Mouse (Mus musculus) T-helper 1 cell (primary cell): Measurements from ENCODE around the gene Il2ra.
"Not testable (repeated sequence)": the region's sequence is repeated elsewhere in the genome, so short reads cannot be mapped to it uniquely, and the experiment has no call there.

Source experiments
- in situ Hi-C: fragments of 300-600 bp; cut with MboI, MseI; formaldehyde crosslinking; loops from one replicate; pipeline ENCODE4 v1.15.1; 2025; ENCODE audit warnings: high pct_unique_total_duplicates

The Il2ra gene

GRCm38 (mm10) chr2:11699905-11700304 lies 57.3 kb downstream of the Il2ra start:
- in situ Hi-C loops: loop anchor here (10.0 kb wide), 1 partner anchor 1575 kb away; the partner anchor contains the start of gene Rsu1

DNA sequence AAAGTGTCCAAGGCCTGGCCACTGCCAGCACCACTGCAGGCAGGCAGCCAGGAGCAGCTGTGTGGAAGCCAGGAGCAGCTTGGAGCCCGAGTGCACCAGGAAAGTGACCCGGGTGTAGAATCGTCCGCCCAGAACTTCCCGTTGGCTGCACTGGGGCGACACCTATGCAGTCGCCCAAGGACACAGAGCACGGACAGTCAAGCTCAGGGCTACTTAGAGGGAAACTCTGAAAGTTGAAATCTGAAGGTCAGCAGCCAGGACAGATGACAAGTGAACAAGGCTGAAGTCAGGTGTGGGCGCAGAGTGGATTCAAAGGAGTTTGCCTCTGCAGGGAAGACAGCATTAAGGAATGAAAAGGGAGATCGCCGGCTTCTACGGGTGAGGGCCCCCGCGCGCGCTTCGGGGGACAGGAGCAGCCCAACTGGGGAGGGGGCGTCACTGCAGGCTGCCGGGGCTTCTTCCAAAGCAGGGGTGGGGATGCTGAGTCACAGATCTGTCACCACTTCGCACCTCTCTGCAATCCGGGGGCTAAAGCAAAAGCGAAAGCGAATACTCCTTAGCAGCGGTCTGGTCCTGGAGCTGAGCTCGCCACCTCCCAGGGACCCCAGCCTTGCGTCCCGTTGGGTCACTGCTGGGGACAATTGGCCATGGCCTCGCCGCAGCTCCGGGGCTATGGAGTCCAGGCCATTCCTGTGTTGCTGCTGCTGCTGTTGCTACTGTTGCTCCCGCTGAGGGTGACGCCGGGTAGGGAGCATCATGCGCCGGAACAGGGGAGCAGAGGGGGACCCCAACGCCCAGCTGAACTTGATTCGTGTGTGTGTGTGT lies 62.8 kb downstream of the Il2ra start, which contains the start of gene Il15ra:
Gene Il15ra (plus strand): TSS at position 90 of the 825 bp plus-strand sequence.
- in situ Hi-C loops: loop anchor here (10.0 kb wide), 1 partner anchor 1569 kb away; the partner anchor contains the start of gene Rsu1

GRCm38 (mm10) chr2:11706030-11706745 lies 63.6 kb downstream of the Il2ra start:
- in situ Hi-C loops: loop anchor here (10.0 kb wide), 1 partner anchor 1569 kb away; the partner anchor contains the start of gene Rsu1

GRCm38 (mm10) chr2:11706746-11707065 lies 64.1 kb downstream of the Il2ra start:
- in situ Hi-C loops: loop anchor here (10.0 kb wide), 1 partner anchor 1568 kb away; the partner anchor contains the start of gene Rsu1

GRCm38 (mm10) chr2:11708538-11708937 lies 65.9 kb downstream of the Il2ra start:
- in situ Hi-C loops: loop anchor here (10.0 kb wide), 1 partner anchor 1566 kb away; the partner anchor contains the start of gene Rsu1

GRCm38 (mm10) chr2:11710101-11710500 lies 67.5 kb downstream of the Il2ra start:
- in situ Hi-C loops: not testable (repeated sequence)

DNA sequence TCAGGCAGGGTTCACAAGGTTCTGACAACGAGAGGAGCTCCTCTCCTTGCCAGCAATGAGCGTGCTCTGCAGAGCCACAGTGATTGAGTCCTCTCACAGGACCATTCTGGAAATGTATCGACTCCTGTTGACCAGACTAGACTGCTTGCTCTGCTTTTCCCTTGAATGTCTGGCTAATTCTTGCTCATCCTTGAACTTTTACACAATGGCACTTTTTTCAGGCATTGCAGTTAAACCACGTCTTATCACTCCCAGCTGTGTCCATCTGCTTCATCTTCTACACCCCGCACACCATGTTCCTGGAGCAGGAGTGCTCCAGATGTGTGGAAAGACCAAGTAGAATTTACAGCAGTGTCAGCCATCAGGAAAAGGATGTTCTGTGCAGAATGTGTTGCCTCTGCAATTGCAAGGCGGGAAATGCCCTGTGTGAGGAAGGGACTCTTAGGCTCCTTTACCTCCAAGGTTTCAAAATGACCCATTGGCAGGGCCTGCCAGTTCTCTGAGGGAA lies 69.9 kb downstream of the Il2ra start:
- in situ Hi-C loops: no loop called here

DNA sequence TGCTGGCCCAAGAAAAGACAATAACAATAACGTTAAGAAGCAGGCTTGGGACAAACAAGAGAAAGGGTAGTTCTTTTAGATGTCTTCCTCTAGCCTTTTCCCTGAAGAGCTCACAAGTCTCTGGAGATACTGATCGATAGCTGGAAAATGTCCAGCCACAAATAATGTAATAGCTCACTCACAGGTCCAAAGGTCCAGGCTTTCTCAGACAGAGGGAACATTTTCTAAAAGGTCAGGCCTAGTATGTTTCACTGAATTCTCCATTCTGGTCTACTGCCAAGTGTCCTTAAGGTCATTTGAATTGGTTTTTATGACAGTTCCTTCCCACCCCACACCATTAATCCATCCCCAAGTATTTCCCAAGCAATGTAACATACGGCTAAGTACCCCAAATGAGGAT lies 70.4 kb downstream of the Il2ra start:
- in situ Hi-C loops: no loop called here

- in situ Hi-C loops: no loop called here
These were observed 71.9 kb downstream of the Il2ra start for GRCm38 (mm10) chr2:11714535-11714934.

DNA sequence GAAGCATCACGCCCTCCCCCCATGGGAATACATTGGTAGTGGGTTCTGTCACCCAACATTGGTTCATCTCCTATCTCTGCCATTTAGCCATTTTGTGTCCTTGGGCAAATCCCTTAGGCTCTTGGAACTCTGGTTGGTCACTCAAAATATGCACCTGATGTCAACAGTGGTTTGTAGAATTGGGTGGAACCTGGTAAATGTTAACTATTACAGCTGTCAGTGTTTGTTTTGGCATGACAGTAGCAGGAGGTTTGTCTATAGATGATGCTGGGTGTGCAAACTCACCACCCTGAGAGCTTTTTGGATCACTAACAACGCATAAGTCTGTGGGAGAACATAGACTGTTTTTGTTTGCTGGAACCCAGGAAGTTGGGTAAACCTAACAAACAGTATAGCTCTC lies 76.0 kb downstream of the Il2ra start:
- in situ Hi-C loops: no loop called here

- in situ Hi-C loops: no loop called here
These were observed 80.0 kb downstream of the Il2ra start for GRCm38 (mm10) chr2:11722564-11722963.

GRCm38 (mm10) chr2:11727574-11727973 lies 85.0 kb downstream of the Il2ra start:
- in situ Hi-C loops: no loop called here

- in situ Hi-C loops: no loop called here
These were observed 86.5 kb downstream of the Il2ra start for GRCm38 (mm10) chr2:11729091-11729490.

DNA sequence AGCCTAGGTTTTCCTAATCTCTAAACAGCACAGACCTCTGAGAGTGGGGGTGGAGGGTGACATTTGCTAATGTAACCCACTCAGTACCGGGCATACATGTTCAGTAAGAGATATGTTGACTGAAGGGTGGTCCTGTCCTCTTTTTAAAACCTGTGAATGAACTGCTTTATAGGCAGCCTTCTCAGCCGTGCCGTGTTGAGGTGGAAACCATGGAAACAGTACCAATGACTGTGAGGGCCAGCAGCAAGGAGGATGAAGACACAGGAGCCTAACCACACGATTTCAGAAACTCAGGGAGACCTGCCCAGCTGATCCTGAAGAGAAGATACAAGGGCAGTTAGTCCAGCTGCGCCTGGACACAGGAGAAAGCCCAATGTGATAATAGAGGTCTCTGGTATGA lies 90.4 kb downstream of the Il2ra start:
- in situ Hi-C loops: loop anchor here (10.0 kb wide), 1 partner anchor 978 kb away; no protein-coding TSS in a partner anchor

GRCm38 (mm10) chr2:11735853-11736252 lies 93.2 kb downstream of the Il2ra start:
- in situ Hi-C loops: loop anchor here (10.0 kb wide), 1 partner anchor 981 kb away; no protein-coding TSS in a partner anchor

DNA sequence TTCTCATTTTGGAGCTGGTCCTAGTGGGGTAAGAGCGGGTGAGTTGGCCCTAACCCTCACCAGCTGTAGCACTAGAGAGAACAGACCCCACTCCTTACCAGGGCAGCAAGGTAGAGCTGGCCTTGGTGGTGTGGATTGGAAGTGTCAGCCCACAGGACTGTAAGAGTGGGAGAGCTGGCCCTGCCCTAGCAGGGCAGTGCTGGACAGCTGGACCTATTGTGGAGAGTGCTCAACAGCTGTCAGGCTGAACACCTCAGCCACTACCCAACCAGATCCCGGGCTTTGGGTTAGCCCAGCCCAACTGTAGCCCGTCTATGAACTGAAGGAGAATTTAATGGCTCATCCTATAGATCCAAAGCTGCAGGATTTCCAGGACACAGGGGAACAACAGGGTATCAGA lies 96.2 kb downstream of the Il2ra start:
- in situ Hi-C loops: loop anchor here (10.0 kb wide), 1 partner anchor 984 kb away; no protein-coding TSS in a partner anchor

GRCm38 (mm10) chr2:11739516-11740051 lies 97.0 kb downstream of the Il2ra start:
- in situ Hi-C loops: loop anchor here (10.0 kb wide), 1 partner anchor 985 kb away; no protein-coding TSS in a partner anchor
